32 mouse cellular contexts compared by ENCODE assay signal in genomic region chr2:131464147-131464546, GRCm38 (mm10).
"Had no signal": no experiment of that assay in that cellular context is flagged by ENCODE, and none has a peak within 500 bp of the region (broad histone marks: within the 10 kb centered on the region; RNA-seq: fewer than 3 reads in every experiment).

No protein-coding gene starts in this region.

- H3K9me3 ChIP-seq: limb, embryonic 10.5 days; limb, embryonic 13.5 days; limb, embryonic 15.5 days; liver, embryonic 12.5 days; liver, embryonic 13.5 days; liver, embryonic 15.5 days; lung, embryonic 15.5 days; midbrain, embryonic 10.5 days; midbrain, embryonic 15.5 days had no signal

- H3K36me3 ChIP-seq: limb, embryonic 10.5 days; limb, embryonic 12.5 days; limb, embryonic 13.5 days; limb, embryonic 15.5 days; liver, embryonic 12.5 days; liver, embryonic 13.5 days; liver, embryonic 15.5 days; lung, embryonic 15.5 days; midbrain, embryonic 10.5 days; midbrain, embryonic 12.5 days; midbrain, embryonic 13.5 days; midbrain, embryonic 15.5 days; neural tube, embryonic 12.5 days had no signal

- H3K4me3 ChIP-seq: limb, embryonic 10.5 days; limb, embryonic 12.5 days; limb, embryonic 13.5 days; limb, embryonic 15.5 days; liver, embryonic 12.5 days; liver, embryonic 13.5 days; liver, embryonic 15.5 days; lung, embryonic 15.5 days; megakaryocyte, embryonic 14.5 days; midbrain, embryonic 10.5 days; midbrain, embryonic 12.5 days; midbrain, embryonic 13.5 days; midbrain, embryonic 15.5 days; myocyte; neural tube, embryonic 12.5 days had no signal

- ATAC-seq: liver, embryonic 12.5 days; liver, postnatal 0 days; lung, postnatal 0 days; midbrain, embryonic 13.5 days; midbrain, embryonic 15.5 days; midbrain, embryonic 16.5 days had no signal

- H3K9ac ChIP-seq: limb, embryonic 12.5 days; limb, embryonic 13.5 days; limb, embryonic 15.5 days; liver, embryonic 12.5 days; liver, embryonic 13.5 days; liver, embryonic 14.5 days; liver, embryonic 15.5 days; liver, postnatal 0 days; lung, embryonic 14.5 days; lung, embryonic 15.5 days; midbrain, embryonic 12.5 days; midbrain, embryonic 13.5 days; midbrain, embryonic 15.5 days; neural tube, embryonic 12.5 days had no signal

- H3K4me1 ChIP-seq: limb, embryonic 10.5 days; limb, embryonic 12.5 days; limb, embryonic 13.5 days; limb, embryonic 15.5 days; liver, embryonic 12.5 days; liver, embryonic 13.5 days; liver, embryonic 15.5 days; midbrain, embryonic 10.5 days; midbrain, embryonic 12.5 days; midbrain, embryonic 13.5 days; midbrain, embryonic 15.5 days; neural tube, embryonic 12.5 days had no signal

- H3K27me3 ChIP-seq: limb, embryonic 12.5 days; limb, embryonic 13.5 days; limb, embryonic 15.5 days; liver, embryonic 12.5 days; liver, embryonic 13.5 days; lung, embryonic 15.5 days; megakaryocyte, embryonic 14.5 days; midbrain, embryonic 12.5 days; midbrain, embryonic 13.5 days; midbrain, embryonic 15.5 days; neural tube, embryonic 12.5 days had no signal

- DNase-seq: left cerebral cortex, postnatal 4 days; liver; liver, embryonic 13.5 days; liver, postnatal 0 days; lung, adult 18-20 months; lung, adult 2 months; lung, embryonic 14.5 days; lung, postnatal 10 days; lung, postnatal 14 days; lung, postnatal 36 days; lung, postnatal 4 days; midbrain, embryonic 14.5 days had no signal

- H3K4me2 ChIP-seq: limb, embryonic 12.5 days; limb, embryonic 13.5 days; limb, embryonic 15.5 days; liver, embryonic 11.5 days; liver, embryonic 12.5 days; liver, embryonic 13.5 days; liver, embryonic 15.5 days; lung, embryonic 14.5 days; lung, embryonic 15.5 days; midbrain, embryonic 11.5 days; midbrain, embryonic 12.5 days; midbrain, embryonic 13.5 days; midbrain, embryonic 15.5 days; neural tube, embryonic 12.5 days had no signal

- H3K27ac ChIP-seq: limb, embryonic 10.5 days; limb, embryonic 12.5 days; limb, embryonic 13.5 days; limb, embryonic 15.5 days; liver, embryonic 12.5 days; liver, embryonic 13.5 days; liver, embryonic 14.5 days; liver, embryonic 15.5 days; lung, embryonic 15.5 days; macrophage; midbrain, embryonic 10.5 days; midbrain, embryonic 12.5 days; midbrain, embryonic 13.5 days; midbrain, embryonic 15.5 days; neural tube, embryonic 12.5 days had no signal
